Mouse (Mus musculus): ENCODE measurements around the gene Oscp1. TPM values are rescaled to one million over a fixed set of nuclear protein-coding genes. Genes with fewer than 3 reads are reported as not detected.

Oscp1 gene
- 13.7 and 17.5 TPM in 2 replicates for polyA plus RNA-seq (2014; fragmentation: Nextera tagmentation; extraction: Ambion mirVana)

- H3K9me3 ChIP-seq (ENCODE audit: control insufficient read depth, low read length) = no peaks in the 10 kb centered on the region
- peak within 1 kb of the TSS; percentile 64 for H3K4me3 ChIP-seq (ENCODE audit: low read depth, low read length)
- under 1% methylated on average over 56 of the region's 57 CpGs for WGBS
- H3K27me3 ChIP-seq (replicated peaks; ENCODE audit: control insufficient read depth, insufficient read depth, low read length) = no peaks in the 10 kb centered on the region
- no peak within 1 kb of the TSS; the same call in 1 of the 2 replicates for H3K27ac ChIP-seq (replicated peaks; ENCODE audit: low read depth, low read length)
- ATAC-seq (ENCODE audit: low read depth) (peak; percentile 97), DNase-seq (ENCODE audit: low spot score) (peak; percentile 97)
- peak within 1 kb of the TSS; percentile 62 for H3K4me2 ChIP-seq (ENCODE audit: low read depth, low read length)
- peak within 1 kb of the TSS; percentile 61 for H3K9ac ChIP-seq (ENCODE audit: low read depth, low read length)
- H3K4me1 ChIP-seq (ENCODE audit: control insufficient read depth, insufficient read depth, low read length) = peaks cover 9% of the 10 kb centered on the region; the same call in 1 of the 2 replicates
- H3K36me3 ChIP-seq (ENCODE audit: control insufficient read depth, insufficient read depth, low read length) = peaks cover 33% of the 10 kb centered on the region
Measured at GRCm38 (mm10) chr4:126058134-126058996, at the start of gene Oscp1. TSS of gene Oscp1 (plus strand) at chr4:126058565.

- H3K27me3 ChIP-seq (replicated peaks; ENCODE audit: control insufficient read depth, insufficient read depth, low read length) = no peaks in the 10 kb centered on the region
- no peaks in the 10 kb centered on the region for H3K9me3 ChIP-seq (ENCODE audit: control insufficient read depth, low read length)
- 82% methylated on average over 7 of the region's 7 CpGs for WGBS
- H3K9ac ChIP-seq (ENCODE audit: low read depth, low read length) = no peak overlapping the region
- H3K36me3 ChIP-seq (ENCODE audit: control insufficient read depth, insufficient read depth, low read length) = no peaks in the 10 kb centered on the region
- no peaks in the 10 kb centered on the region for H3K4me1 ChIP-seq (ENCODE audit: control insufficient read depth, insufficient read depth, low read length)
- no peak overlapping the region for H3K4me3 ChIP-seq (ENCODE audit: low read depth, low read length)
- H3K4me2 ChIP-seq (ENCODE audit: low read depth, low read length) = no peak overlapping the region
- DNase-seq (ENCODE audit: low spot score) (no peak), ATAC-seq (ENCODE audit: low read depth) (no peak)
- H3K27ac ChIP-seq (replicated peaks; ENCODE audit: low read depth, low read length) = no peak overlapping the region
Measured at GRCm38 (mm10) chr4:126017676-126018332, 40.6 kb upstream of the Oscp1 start.

DNA sequence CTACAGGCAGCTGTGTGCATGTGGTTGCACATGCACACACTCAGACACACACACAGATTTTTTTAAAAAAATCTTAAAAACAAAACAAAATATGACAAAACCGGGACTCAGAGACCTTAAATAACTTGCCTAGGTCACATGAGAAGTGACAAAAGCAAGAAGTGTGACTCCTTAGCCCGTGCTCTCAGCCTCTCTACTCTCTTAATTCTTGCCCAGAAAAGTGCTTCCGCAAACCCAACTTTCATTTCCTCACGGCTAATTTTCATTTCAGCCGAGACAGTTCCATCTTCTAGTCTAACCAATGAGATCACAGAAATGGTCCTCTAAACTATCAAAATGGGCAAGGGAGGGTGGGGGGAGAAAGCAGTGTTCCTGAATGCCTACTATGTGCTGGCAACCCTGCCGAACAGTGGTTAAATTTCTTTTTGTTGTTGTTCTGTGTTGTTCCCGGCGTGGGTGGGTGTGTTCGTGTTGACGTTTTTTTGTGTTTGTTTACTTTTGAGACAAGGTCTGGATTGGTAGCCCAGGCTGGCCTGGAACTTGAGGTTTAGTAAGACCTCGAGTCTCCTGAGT lies 39.3 kb upstream of the Oscp1 start:
- ATAC-seq (ENCODE audit: low read depth) (no peak), DNase-seq (ENCODE audit: low spot score) (no peak)
- H3K27me3 ChIP-seq (replicated peaks; ENCODE audit: control insufficient read depth, insufficient read depth, low read length) = no peaks in the 10 kb centered on the region
- WGBS = 76% methylated on average over 11 of the region's 11 CpGs
- no peak overlapping the region for H3K4me2 ChIP-seq (ENCODE audit: low read depth, low read length)
- H3K27ac ChIP-seq (replicated peaks; ENCODE audit: low read depth, low read length) = no peak overlapping the region
- no peaks in the 10 kb centered on the region for H3K9me3 ChIP-seq (ENCODE audit: control insufficient read depth, low read length)
- H3K9ac ChIP-seq (ENCODE audit: low read depth, low read length) = no peak overlapping the region
- no peaks in the 10 kb centered on the region for H3K36me3 ChIP-seq (ENCODE audit: control insufficient read depth, insufficient read depth, low read length)
- H3K4me1 ChIP-seq (ENCODE audit: control insufficient read depth, insufficient read depth, low read length) = no peaks in the 10 kb centered on the region
- H3K4me3 ChIP-seq (ENCODE audit: low read depth, low read length) = no peak overlapping the region

DNA sequence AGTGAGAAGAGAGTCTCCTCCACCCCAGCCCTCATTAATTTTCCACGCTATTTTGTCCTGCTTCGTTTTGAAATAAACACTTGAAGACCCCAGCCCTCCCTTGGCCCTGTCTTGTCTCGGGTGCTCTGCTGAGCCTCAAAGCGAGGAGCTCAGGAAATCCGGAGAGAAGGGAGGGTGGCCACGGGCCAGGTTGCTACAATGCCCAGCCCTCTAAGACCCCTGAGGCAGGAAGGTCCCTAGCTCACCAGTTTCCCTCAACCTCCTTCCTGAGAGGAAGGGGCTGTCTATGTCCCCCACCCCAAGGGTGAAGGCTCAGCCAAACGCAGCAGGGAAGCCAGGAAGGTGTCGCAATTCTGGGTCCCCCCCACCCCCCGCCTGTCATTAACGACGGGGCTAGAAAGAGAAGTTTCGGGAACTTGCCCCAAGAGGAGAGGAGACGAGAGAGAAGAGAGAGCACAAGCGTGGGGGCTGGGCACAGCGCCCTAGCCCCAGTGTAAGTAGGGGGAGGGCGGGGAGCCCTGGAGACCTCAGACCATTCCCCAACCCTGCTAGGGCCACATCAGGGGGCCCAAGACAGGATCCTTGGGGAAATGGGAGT lies 34.0 kb upstream of the Oscp1 start, which contains the start of gene Csf3r:
Gene Csf3r (plus strand): TSS at position 248 of the 598 bp plus-strand sequence.
- H3K36me3 ChIP-seq (ENCODE audit: control insufficient read depth, insufficient read depth, low read length) = no peaks in the 10 kb centered on the region
- H3K27me3 ChIP-seq (replicated peaks; ENCODE audit: control insufficient read depth, insufficient read depth, low read length) = no peaks in the 10 kb centered on the region
- H3K4me3 ChIP-seq (ENCODE audit: low read depth, low read length) = no peak within 1 kb of the TSS
- H3K27ac ChIP-seq (replicated peaks; ENCODE audit: low read depth, low read length) = no peak within 1 kb of the TSS
- ATAC-seq (ENCODE audit: low read depth) (no peak), DNase-seq (ENCODE audit: low spot score) (no peak)
- no peak within 1 kb of the TSS for H3K4me2 ChIP-seq (ENCODE audit: low read depth, low read length)
- no peaks in the 10 kb centered on the region for H3K4me1 ChIP-seq (ENCODE audit: control insufficient read depth, insufficient read depth, low read length)
- H3K9me3 ChIP-seq (ENCODE audit: control insufficient read depth, low read length) = no peaks in the 10 kb centered on the region
- WGBS = 40% methylated on average over 14 of the region's 16 CpGs
- no peak within 1 kb of the TSS for H3K9ac ChIP-seq (ENCODE audit: low read depth, low read length)

GRCm38 (mm10) chr4:126025801-126026200 lies 32.6 kb upstream of the Oscp1 start:
- no peaks in the 10 kb centered on the region for H3K4me1 ChIP-seq (ENCODE audit: control insufficient read depth, insufficient read depth, low read length)
- ATAC-seq (ENCODE audit: low read depth) (no peak), DNase-seq (ENCODE audit: low spot score) (peak; percentile 9)
- H3K4me3 ChIP-seq (ENCODE audit: low read depth, low read length) = no peak overlapping the region
- no peaks in the 10 kb centered on the region for H3K36me3 ChIP-seq (ENCODE audit: control insufficient read depth, insufficient read depth, low read length)
- no peaks in the 10 kb centered on the region for H3K9me3 ChIP-seq (ENCODE audit: control insufficient read depth, low read length)
- no peak overlapping the region for H3K9ac ChIP-seq (ENCODE audit: low read depth, low read length)
- WGBS = 77% methylated on average over 5 of the region's 5 CpGs
- H3K27me3 ChIP-seq (replicated peaks; ENCODE audit: control insufficient read depth, insufficient read depth, low read length) = no peaks in the 10 kb centered on the region
- no peak overlapping the region for H3K27ac ChIP-seq (replicated peaks; ENCODE audit: low read depth, low read length)
- H3K4me2 ChIP-seq (ENCODE audit: low read depth, low read length) = no peak overlapping the region

DNA sequence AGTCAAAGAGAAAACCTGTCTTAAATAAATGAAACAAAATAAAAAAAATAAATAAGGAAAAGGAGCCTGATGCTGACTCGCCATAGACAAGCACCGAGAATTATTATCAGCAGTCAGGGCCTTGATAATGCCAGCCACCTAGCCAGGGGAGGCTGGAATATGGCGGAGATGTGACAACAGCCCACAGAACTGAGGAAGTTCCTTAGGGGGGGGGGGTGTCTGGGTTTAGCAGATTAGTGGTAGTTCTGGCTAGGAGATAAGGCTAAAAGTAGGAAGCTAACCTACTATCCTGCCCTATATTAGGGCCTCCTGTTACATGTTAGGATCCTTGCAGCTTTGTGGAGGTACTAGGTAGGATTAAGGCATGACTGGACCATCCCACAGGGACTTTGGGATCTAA lies 30.4 kb upstream of the Oscp1 start:
- Histone ChIP-seq H3K4me3 (ENCODE audit: low read depth, low read length) (no peak overlapping the region), H3K27me3 (replicated peaks; ENCODE audit: control insufficient read depth, insufficient read depth, low read length) (no peaks in the 10 kb centered on the region), H3K4me2 (ENCODE audit: low read depth, low read length) (no peak overlapping the region), H3K9ac (ENCODE audit: low read depth, low read length) (no peak overlapping the region), H3K9me3 (ENCODE audit: control insufficient read depth, low read length) (no peaks in the 10 kb centered on the region), H3K27ac (replicated peaks; ENCODE audit: low read depth, low read length) (no peak overlapping the region), H3K4me1 (ENCODE audit: control insufficient read depth, insufficient read depth, low read length) (no peaks in the 10 kb centered on the region), H3K36me3 (ENCODE audit: control insufficient read depth, insufficient read depth, low read length) (no peaks in the 10 kb centered on the region)
- no peak for ATAC-seq (ENCODE audit: low read depth)
- DNase-seq (ENCODE audit: low spot score) = no peak
- 92% methylated on average over 3 of the region's 3 CpGs for WGBS

GRCm38 (mm10) chr4:126029042-126029441 lies 29.3 kb upstream of the Oscp1 start:
- ATAC-seq (ENCODE audit: low read depth) = no peak
- 67% methylated on average over 3 of the region's 3 CpGs for WGBS

GRCm38 (mm10) chr4:126030705-126031104 lies 27.7 kb upstream of the Oscp1 start:
- H3K27me3 ChIP-seq (replicated peaks; ENCODE audit: control insufficient read depth, insufficient read depth, low read length) = no peaks in the 10 kb centered on the region
- no peak overlapping the region for H3K4me2 ChIP-seq (ENCODE audit: low read depth, low read length)
- DNase-seq (ENCODE audit: low spot score) (no peak), ATAC-seq (ENCODE audit: low read depth) (no peak)
- H3K9me3 ChIP-seq (ENCODE audit: control insufficient read depth, low read length) = no peaks in the 10 kb centered on the region
- H3K36me3 ChIP-seq (ENCODE audit: control insufficient read depth, insufficient read depth, low read length) = no peaks in the 10 kb centered on the region
- H3K4me1 ChIP-seq (ENCODE audit: control insufficient read depth, insufficient read depth, low read length) = no peaks in the 10 kb centered on the region
- no peak overlapping the region for H3K9ac ChIP-seq (ENCODE audit: low read depth, low read length)
- H3K27ac ChIP-seq (replicated peaks; ENCODE audit: low read depth, low read length) = no peak overlapping the region
- H3K4me3 ChIP-seq (ENCODE audit: low read depth, low read length) = no peak overlapping the region
- 76% methylated on average over 5 of the region's 5 CpGs for WGBS

More at GRCm38 (mm10) chr4:126029042-126029441, 29.3 kb upstream of the Oscp1 start:
- H3K27me3 ChIP-seq (replicated peaks; ENCODE audit: control insufficient read depth, insufficient read depth, low read length) = no peaks in the 10 kb centered on the region
- no peak overlapping the region for H3K4me2 ChIP-seq (ENCODE audit: low read depth, low read length)
- H3K4me3 ChIP-seq (ENCODE audit: low read depth, low read length) = no peak overlapping the region
- H3K36me3 ChIP-seq (ENCODE audit: control insufficient read depth, insufficient read depth, low read length) = no peaks in the 10 kb centered on the region
- DNase-seq (ENCODE audit: low spot score) = no peak
- no peak overlapping the region for H3K9ac ChIP-seq (ENCODE audit: low read depth, low read length)
- no peaks in the 10 kb centered on the region for H3K4me1 ChIP-seq (ENCODE audit: control insufficient read depth, insufficient read depth, low read length)
- H3K27ac ChIP-seq (replicated peaks; ENCODE audit: low read depth, low read length) = no peak overlapping the region
- no peaks in the 10 kb centered on the region for H3K9me3 ChIP-seq (ENCODE audit: control insufficient read depth, low read length)
